Mouse (Mus musculus): ENCODE data around the gene Cped1. TPM values are rescaled to one million over a fixed set of nuclear protein-coding genes. Genes with fewer than 3 reads are reported as not detected.

The Cped1 gene
- 30.4 and 39.5 TPM in 2 replicates for total RNA-seq (2021)
- long read RNA-seq, full-length matches to known transcripts, result 7 of 29 reads
- long read RNA-seq, partial matches to known transcripts, result 10 of 29 reads
- long read RNA-seq, other reads (novel, unspliced or antisense), result 12 of 29 reads

DNA sequence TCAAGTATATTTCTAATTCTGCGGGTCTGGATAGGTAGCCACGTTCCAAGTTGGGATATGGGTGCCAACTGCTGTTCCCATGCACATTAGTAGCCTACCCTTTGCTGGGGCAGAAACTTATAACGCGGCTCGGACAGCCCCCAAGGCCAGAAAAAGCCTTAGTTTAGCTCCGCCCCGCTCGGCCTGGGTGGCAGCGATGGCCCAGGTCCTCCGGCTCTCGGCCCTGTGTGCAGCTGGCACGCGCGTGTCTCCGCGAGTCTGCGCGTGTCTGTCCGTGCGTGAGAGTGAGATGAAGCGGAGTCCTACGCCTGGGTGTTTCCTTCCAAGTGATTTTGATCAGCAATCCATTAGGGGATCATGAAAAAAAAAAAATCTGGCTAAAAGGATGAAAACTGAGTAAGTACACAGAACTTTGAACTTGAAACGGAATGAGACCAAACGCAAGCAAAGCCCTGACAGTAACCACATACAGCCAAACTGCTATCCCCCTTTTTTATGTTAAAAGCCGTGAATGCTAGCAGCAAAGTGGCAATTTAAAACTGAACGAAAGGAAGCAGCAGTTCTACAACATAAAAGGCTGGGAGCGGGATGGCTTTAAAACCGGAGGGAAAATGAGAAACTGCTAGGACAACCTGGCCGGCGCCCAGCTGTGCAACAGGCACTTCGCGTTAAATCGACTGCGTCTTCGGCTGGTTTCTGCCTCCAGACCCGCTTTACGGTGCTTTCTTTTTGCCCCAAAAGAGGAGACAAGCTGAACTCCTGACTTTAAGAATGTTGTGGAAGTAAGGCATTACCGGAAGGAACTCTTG lies at the start of gene Cped1:
Gene Cped1 (plus strand): TSS at position 185 of the 809 bp plus-strand sequence.
- DNase-seq, result peak; percentile 81

DNA sequence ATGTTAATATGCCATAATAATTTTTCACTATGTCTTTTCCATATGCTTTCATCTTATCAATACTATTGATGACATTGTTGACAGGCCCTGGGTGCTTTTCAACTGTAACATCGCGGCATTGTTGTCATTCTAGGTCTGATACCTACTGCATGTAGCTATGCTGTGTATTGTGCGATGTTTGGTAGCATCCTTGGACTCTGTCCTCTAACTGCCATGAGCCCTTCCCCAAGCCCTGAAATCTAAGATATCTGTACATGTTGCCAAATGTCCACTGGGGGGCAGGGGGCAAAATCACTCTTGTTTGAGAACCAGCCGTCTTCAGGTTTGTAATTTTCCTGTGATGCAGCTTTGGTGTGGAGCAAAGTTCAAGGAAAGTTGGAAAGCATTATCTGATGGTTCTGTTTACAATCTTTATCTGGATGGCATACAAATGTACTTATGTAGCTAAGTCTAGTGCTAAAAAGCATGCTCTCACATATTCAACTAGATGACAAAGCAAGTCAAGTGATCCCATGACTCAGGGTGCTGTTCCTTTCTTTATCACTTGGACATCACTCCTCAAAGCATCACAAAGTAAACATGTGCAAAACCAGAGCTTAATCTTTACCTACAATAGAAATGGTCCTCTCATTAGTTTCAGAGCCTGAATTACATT lies 47.6 kb upstream of the Cped1 start:
- DNase-seq, result no peak

DNA sequence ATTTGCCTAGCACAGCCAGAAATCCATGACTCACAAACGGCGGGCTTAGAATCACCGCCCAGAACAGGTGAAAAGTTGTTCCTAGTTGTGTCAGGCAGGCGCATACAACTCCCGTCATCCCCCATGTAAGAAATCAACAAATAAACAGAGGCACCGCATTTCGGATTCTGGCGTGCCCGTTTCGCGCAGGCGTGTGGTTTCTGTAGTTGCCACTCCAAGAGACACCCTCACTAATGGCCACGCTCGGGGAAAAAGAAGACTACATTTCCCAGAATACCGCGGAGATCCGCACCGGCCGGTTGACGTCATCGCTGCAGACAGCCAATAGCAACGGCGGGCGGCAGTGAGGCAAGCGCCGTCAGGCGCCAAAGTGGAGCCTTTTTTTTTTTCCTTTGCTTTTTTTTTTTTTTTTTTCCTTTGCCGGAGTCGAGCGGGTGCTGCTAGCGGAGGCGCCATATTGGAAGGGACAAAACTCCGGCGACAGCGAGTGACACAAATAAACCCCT lies 36.4 kb upstream of the Cped1 start, which contains the start of gene Ing3:
Gene Ing3 (plus strand): TSS at position 346 of the 506 bp plus-strand sequence.
- DNase-seq, result peak; percentile 97

DNA sequence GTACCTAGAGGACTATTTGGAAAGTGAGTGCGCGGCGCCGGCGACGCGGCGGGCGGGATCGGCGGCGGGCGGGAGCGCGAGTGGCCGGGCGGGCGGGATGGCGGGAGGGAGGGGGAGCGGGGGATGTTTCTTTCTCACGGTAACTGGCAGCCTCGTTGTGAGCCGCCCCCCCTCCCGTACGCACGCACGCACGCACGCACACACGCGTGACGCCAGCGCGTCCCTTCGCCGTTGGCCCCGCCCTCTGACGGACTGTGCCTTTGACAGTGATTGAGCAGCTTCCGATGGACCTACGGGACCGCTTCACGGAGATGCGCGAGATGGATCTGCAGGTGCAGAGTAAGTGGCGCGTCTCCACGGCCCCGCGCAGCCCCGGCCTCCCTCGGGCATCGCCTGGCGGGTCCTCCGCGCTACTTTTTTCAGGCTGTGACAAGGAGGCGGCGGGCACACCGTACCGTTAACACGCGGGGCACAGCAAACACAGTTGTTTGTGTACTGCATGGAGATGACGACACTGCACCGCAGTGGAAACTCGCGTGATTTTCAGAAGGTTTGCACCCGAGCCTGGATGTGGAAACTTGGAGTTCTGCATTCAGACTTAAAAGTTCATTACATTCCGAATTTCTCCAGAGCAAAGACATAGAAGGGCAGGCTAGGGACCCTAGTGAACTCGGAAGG lies 35.8 kb upstream of the Cped1 start:
- DNase-seq, result peak; percentile 97

DNA sequence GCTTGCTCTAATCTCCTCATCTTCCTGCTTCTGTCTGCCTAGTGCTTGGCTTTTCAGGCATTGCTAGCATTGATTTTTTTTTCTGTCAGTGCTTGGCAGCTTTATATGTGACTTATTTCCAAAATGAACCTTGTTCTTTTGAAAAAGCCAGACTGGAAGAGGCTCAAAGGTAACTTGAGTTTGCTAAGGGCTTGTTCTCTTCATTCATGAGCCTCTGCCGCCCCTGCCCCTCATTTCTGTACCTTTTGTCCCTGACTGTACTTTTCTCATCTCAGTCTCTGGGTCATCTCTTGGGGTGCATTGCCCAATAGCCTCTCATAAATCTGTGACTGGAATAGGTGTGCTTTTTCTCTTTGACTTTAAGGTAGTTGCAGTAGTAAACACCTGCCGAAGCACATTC lies 35.0 kb upstream of the Cped1 start:
- no peak for DNase-seq

DNA sequence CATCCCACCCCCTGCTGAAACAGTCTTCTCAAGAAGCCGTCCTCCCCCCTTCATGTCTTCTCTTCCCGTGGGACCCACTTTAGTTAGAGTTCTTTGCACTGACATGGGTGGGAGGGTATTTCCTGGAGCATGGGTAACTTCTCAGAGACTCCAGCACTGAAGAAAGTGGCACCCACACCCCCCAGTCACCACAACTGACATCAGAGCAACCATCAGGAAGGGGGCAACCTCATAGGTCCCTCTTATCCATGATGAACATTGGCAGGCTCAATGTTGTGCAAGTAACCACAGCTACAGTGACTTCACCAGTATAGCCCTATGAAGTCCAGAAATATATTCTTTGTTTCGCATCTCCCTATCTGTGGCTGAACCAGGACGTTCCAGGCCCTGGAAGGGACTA lies 30.2 kb upstream of the Cped1 start:
- DNase-seq, result no peak

DNA sequence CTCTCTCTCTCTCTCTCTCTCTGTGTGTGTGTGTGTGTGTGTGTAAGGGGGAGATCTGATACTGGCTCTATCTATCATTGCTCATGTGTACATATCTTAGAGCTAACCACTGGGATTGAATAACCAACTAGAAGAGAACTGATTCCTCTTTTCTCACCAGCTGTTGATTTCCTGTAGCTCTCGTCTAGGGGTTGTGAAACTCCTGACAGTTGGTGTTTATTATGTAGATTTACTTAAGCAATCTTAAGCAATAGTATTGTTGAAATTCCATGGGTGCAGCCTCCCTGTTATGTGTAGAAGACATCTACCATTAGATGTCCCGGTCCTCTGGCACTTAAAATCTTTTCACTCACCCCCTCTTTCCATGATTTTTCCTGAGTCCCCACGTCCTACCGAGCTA lies 26.8 kb upstream of the Cped1 start:
- no peak for DNase-seq

DNA sequence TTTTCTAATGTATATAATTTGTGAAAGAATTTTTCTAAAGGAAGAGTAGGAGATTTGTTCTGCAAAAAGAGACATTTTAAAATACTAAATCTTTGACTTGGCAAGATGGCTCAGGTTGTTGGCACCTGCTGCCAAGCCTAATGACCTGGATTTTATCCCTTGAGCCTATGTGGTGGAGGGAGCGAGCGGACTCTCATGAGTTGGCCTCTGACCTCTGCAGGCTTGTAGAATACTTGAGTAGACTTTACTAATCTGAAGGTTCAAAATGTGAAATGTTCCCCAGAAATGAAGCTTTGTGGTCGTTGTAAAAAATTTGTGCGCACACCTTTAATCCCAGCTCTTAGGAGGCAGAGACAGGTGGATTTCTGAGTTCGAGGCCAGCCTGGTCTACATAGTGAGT lies 25.8 kb upstream of the Cped1 start:
- DNase-seq, result no peak

DNA sequence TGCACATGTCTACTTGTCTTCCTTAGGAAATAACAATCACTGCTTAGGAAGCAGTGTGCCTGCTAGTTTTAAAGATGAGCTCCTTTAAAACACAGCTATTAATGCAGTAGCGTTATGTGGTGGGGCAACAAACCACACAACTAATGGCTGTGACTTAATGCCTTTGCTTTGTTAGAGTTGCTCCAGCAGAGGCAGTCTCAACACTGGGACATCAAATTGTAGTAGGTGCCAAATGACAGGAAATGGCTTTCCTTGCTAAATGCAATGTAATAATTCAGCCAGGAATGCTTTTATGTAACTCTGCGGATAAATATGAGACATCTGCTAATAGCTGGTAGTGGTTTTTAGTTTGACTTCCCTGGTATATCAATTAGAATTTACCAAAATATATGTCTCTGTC lies 8.2 kb upstream of the Cped1 start:
- no peak for DNase-seq

DNA sequence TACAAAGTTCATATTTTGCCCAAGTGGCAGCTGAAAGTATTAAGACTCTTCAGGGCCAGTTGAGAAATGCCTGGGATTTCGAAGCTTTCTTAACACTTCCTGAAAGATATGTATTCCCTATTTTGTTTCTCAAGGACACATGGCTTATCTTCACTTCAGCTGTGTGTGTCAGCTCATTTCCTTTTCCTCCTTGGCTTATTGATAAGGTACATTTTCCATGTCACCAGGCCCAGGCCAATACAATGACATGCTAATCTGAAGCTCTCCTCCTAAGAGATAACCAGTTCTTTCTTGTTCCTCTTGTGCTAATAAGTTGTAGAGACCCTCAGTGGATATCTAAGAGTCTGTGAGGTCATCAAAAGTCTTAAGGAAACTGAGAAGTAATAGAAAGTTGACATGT lies 4.6 kb upstream of the Cped1 start:
- no peak for DNase-seq

DNA sequence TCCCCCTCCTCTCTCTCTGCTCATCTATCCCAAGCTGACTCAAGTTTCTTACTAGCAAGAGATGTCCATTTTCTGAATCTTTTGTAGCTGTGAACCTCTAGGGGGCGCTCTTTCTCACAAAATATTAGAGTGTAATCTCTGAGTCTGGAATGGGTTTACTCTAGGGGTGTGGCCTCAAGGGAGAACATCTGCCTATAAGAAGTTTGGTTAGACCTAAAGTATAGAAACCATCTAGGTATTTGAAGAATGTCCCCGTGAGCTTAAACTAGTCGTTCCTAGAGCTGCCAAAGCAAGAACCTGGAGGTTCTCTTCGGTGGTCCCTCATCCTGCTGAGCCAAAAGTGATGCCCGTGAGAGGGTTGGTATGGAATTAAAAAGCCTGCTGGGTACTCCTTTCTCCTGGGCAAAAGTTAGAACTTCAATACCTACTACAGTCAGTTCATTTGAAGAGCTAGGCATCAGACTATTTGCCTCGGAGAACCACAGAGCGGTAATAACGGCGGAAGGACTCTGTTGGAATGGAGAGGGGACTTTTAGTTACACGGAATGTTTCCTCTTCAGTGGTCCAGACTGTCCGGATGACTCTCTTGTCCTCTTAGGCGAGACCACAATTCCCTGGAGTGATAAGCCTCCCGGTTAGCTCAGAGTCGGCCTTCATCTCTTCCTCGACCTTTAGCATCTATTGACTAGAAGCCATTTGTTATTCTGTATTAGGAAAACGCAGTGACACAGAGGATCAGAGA lies 555 bp upstream of the Cped1 start:
- peak; percentile 30 for DNase-seq

DNA sequence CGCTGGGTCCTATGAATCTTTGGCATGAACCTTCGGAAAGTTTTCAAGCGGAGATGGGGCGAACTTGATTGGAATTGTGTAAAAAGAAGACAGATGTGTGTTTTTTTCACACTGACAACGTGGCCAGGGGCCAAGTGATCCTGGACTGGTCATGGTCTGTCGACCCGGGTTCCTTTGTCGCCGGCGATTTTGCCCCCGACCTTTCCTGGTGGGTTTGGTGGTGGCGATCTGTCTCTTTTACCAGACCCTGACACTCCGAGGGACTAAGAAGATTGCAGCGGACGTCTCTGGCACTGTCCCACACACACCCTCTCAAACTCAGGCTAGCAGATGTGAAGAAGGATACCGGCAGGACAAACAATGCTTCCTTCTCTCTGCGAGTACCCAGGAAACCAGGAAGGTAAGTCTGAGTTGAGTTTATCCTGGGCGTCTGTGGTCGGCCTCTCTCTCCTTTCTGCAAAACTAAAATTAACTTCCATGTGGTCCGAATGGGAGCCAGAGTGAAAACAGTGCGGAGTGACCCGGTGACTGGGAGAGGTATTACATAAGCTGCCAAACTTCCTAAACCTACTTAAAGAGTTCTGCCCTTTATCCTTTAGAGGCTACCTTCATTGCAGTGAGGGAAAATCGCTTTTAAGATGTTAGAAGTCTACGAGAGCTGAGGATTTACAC lies 1.1 kb downstream of the Cped1 start:
- DNase-seq, result peak; percentile 62

DNA sequence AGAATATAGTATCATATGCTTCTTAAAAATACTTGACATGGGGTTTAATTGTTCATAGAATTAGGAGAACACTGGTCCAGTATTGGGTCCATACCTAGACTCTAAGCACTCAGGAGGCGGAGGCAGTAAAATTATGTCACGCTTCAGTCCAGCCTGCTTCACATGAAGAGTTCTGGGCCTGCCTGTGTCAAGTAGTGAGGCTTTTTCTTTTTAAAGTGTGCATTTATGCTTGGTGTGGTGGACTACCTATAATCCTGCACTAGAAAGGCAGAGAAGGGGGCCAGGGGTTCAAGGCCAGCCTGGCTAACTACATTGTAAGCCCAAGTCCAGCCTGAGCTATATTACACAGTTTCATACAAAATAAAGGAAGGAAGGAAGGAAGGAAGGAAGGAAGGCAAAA lies 1.8 kb downstream of the Cped1 start:
- DNase-seq, result no peak

DNA sequence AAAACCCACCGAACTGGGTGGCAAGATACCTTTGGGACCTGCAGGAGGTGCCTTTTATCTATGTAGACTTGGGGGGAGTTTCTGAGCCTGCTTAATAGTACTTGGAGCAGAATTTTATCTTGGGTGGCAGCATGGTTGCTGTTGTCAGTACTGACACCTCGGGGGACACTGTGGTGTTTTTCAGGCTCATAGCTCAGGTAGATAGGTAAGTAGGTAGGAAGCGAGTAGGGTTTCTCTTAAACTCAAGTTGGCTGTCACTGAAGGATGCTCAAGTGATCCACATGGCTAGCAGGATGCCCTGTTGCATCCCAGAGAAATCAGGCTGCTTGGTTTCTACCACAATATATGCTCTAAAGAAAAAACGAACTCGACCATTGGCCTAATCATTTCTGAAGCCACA lies 2.6 kb downstream of the Cped1 start:
- DNase-seq, result no peak

DNA sequence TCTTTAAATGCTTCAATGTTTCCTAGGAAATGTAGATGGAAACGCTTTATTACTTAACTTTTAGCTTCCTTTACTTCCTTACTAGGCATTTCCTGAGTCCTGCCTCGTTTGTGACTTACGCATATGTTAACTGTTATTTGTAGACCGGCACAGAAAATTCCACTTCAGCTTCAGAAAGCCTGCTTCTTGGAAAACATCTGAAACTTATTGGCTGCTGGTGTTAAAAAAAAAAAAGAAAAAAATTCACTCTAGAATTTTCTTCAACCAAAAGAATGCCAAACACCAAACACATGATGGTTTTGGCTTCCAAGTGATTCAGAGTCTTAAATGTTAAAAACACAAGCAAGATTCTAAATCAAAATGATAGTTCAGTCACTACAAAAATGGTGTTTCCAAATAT lies 3.4 kb downstream of the Cped1 start:
- DNase-seq, result no peak

DNA sequence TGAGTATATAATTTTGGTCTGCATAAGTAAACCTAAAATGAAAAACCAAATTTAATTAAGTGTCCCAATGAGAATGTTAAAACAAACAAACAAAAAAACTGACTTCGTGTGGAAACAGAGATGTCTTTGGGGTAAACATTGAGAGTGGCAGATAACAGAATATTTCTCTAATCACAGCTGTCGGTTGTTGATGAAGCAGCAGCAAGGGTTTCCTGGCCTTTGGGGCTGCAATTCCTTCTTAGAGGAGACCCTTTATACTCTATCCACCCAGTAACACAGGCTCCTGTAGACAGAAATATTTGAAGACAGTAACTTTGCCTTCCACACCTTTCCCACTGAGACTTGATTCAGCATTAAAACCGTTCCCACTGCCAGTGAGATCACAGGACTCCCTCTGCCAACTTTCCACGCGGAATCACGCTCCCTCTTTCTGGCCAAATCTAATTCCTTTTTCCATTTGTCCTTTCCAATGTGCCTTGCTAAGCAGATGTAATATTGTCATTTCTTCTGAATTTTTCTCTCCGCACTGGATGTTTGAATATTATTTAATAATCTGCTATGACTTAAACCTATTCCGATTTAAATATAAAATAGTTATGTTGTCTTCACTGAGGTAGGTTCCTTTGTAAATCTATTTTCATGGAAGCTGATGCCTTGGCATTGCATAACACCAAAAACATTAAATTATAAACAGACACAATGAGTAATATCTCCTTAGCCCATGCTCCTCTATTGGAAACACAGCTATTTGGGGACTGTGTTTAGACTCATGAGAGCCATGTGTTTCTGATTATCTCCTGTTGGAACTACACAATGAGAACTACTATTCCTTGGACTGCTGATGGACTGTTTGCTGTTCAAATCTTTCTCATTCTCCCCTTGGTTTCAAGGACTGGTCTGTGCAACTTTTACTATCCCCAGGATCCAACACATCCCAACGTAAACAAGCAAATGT lies 4.7 kb downstream of the Cped1 start:
- DNase-seq, result no peak

DNA sequence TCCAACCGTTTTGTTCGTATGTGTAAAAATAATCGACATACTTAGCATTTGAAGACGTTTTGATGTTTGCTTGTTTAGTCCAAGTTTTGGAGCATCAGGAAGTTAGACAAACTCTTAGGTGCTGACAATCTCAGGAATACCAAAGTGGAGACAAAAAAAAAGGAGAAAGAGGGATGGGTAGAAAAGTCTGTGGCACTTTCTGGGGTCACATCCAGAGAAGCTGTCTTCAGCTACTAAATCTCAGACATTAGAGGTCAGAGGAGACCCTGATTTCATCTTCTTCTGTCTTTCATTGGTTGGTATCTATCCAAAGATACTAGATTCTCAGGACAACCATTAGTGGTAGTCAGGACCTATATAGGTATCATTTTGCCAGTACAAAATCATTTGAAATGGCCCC lies 5.4 kb downstream of the Cped1 start:
- no peak for DNase-seq

DNA sequence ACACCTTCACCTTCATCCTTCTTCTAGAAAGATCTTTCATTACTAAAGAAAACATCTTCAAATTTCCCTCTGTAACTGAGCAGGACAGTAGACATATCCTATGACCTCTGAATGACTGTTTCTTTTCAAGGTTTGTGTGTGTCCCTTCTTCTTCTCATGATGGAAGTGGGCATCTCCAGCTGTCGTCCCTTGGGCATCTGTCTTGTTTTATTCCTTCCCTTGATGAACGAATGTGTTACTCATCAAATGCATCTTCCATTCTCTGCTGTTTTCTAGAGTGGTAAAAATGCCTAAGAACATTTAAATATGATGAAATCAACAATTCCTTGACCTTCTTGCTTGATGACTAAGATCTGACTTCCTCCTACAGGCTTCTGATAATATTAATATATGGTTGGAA lies 7.4 kb downstream of the Cped1 start:
- DNase-seq, result no peak

DNA sequence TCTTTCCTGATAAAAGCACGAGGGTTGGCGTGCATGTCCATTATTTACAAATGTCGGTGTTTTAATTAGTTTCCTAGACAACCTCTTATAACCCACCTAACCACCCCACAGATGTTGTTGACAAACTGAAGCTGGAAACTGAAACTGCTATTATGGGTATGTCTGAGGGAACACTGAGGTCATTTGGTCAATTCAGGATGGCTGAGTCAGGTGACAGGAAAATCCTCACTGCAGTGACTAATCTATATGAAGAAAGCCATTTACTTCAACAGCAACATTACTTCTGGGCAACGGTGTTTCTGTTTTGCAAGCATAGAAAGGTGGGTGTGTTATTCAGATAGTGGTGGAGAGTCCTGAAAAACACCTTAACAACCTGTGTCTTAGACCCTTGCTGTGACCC lies 12.4 kb downstream of the Cped1 start:
- DNase-seq, result no peak

DNA sequence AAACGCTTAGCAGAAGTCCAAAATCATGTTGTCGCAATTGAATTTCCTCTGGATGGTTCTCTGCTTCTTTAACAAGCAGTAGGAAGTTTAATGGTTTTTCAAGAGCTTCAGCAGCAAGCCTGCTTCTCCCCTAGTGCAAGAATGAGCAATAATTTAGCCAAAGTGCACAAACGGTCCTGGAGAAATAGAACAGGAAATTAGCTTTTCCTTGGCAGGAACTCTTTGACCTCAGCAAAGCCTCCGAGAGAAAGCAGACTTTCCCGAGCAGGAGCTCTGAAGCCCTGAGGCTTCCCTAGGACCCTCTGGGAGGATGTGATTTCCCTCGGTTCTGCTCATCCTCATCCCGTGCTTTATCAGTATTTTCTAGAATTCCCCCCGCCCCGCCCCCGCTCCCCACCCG lies 13.3 kb downstream of the Cped1 start:
- no peak for DNase-seq
